Mouse (Mus musculus) cerebellum, postnatal 36 days (tissue): ENCODE data around the gene Pecam1.

Source experiments
- DNase-seq, 2 experiments: peaks; one replicate each; pipeline ENCODE4 v3.0.0; 2021 to 2022; ENCODE audit warnings: mixed read lengths in 2 of 2

Pecam1 gene

DNA sequence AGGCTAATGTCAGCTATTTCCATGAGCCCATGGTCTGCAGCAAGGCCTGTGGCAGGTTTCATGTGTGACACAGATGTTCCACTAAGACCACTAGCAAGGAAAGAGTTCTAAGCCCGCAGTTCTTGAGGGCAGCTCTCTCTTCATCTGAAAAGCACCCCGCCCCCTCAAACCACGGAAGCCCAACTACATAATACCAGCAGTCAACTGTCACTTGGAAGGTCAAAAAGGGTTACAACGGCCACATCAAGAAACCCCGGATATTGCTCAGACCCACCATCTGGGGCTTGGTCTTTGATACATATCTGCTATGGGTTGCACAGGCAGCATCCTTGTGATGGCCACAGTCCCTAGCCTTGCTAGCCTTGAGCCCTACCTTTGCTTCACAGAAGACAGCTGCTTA lies 62.1 kb downstream of the Pecam1 start:
- no peak for DNase-seq

DNA sequence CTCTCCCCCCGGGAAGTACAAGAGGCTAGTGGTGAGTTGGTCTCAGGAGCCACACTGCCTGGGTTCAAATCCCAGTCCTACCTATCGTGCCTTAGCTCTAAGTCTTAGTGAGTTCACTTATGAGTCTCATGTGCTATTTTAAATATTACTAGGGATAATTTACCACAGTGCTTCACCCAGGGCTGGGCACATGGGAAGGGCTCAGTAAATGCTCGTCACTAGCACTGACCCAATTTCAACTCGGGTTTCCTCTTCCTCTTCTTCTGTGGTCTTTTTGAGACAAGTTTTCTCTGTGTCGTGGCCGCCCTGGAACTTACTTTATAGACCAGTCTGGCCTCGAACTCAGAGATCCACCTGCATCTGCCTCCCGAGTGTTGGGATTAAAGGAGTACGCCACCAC lies 63.1 kb downstream of the Pecam1 start:
- no peak for DNase-seq

- no peak for DNase-seq
Observed at GRCm38 (mm10) chr11:106684027-106684426, 66.4 kb downstream of the Pecam1 start.

GRCm38 (mm10) chr11:106683345-106683744 lies 67.1 kb downstream of the Pecam1 start:
- no peak for DNase-seq

DNA sequence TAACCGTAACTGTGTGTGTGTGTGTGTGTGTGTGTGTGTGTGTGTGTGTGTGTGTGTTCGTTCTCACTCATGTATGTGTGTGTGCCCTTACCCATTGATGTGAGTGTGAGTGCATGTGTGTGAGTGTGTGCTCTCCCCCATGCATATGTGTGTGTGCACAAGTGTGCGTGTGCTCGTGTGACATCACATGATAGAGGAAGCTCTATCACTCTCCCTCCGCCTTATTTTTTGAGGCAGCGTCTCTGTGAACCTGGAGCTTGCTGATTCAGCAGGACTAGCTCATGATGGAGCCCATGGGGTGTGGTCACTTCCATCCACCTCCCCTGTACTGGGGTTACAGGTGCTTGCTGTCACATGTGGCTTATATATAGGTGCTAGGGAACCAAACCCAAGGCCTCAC lies 69.3 kb downstream of the Pecam1 start:
- DNase-seq: no peak

DNA sequence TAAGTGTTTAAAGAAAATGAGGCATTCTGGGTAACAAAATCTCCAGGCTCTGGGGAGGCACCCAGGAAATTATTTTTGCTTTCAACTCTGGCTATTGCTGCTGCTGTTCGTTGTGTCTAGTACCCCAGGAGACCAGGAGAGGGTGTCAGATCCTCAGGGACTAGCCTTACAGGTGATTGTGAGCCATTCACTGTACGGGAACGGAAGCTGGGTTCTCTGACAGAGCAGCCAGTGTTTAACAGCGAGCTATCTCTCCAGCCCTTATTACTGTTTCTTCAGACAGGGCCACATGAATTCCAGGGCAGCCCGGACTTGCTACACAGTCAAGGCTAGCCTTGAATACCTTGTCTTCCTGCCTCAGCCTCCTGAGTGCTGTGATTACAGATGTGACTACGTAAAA lies 70.6 kb downstream of the Pecam1 start:
- DNase-seq: peak in 1 of 2 experiments; percentile 38

GRCm38 (mm10) chr11:106677910-106678591 lies 72.4 kb downstream of the Pecam1 start:
- peak; percentile 97 to 98 for DNase-seq

- no peak for DNase-seq
Observed at GRCm38 (mm10) chr11:106677331-106677730, 73.1 kb downstream of the Pecam1 start.

DNA sequence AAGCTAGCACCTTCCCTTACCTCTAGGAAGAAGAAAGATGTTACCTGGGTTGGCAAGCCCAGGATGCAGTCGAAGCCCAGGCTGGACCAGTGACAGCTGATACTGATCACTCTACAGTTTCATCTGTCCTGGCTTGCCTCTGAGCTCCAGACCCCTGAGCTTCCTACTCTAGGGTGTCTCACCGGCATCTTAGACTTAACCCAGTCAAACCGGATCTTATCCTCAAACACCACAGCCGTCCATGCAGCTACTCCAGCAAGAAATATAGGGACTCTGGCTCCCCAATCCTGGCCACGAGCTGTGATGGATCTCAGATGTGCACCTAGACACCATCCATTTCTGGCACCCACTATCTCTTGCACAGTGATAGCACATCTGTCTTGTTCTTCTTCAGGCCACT lies 74.6 kb downstream of the Pecam1 start:
- DNase-seq: no peak

DNA sequence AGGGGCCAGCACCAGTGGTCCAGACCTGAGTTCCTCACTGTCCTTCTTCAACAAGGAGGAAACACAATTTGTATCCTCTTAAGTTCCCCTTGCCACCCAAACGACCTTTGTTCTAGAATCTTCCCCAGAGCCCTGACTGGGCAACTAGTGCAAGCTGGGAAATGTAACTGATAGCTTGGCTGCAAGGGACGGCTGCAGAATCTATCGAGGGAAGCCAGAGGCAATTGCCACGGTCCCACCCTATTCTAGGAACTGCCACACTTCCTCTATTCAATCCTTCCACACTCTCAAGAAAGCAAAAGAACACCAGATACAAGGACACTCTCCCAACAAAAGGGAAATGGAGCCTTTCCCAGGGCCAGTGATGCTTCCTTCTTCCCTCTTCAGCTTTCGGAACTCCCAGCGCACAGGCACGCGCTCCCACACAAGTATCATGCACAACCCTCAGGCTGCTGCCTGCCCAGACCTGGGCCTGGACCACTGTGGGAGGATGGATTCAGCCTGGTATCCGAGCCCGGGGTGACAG lies 75.2 kb downstream of the Pecam1 start:
- no peak for DNase-seq

- DNase-seq: peak; percentile 46 to 47
Observed at GRCm38 (mm10) chr11:106674612-106675153, 75.7 kb downstream of the Pecam1 start.

DNA sequence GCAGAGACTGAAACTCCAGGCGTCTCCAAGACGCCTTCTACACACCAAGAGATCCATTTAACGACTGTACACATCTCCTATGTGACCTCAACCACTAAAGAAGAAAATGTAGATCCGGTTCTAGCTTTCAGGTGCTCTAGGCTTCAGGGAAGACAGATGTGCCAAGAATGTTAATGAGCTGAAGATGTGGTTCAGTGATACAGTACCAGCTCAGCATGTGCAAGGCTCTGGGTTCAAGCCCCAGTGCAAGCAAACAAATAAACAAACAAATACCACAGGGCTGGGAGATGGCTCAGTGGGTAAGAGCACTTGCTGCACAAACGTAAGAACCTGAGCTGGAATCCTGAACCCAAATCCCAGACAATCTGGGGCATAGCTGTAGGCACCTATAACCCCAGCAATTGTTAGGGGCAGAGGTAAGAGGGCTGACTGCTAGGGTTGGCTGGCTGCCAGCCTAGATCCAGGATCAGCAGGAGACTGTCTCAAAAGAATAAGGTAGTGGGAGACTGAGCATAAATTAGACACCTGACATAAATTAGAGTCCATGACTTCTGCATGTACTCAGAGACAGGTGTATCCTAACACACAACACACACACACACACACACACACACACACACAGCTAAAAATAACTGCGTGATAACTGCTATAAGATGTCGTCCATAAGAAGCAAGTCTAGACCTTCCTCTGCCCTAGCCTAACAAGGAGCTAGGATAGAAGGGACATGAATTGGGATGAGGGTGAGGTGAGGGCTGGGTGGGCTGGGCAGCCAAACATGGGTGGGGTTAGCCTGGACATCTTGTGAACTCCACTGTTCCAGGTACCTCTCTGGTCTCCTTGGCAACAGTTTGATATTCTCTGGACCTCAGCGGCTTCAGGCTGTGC lies 76.5 kb downstream of the Pecam1 start:
- peak in 1 of 2 experiments; percentile 22 for DNase-seq

DNA sequence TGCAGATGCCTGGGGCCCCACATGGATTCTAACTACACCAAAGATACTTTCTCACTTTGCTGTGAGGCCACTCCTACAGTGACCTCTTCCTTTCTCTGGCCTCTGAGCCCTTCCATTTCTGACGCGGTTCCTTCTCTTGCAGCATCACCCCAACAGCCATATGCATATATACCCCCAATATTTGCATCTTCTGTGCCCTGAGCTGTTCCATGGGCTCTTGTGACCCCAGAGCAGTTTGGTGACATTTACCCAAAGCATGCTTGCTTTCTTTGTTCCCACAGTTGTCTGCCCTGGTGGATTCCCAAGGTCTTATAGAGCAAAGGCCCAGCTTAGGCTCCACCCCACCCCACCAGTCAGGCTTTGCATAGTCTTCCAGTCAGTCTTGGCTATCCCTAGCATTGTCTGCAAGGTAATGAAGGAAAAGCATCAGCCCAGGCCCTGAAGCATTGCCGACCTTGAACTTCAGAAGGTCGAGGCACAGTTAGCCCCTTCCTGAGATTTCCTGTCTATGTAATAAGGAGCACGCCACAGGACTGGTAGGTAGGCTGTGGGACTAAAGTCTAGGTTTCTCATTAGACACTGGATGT lies 77.4 kb downstream of the Pecam1 start:
- no peak for DNase-seq

- no peak for DNase-seq
Observed at GRCm38 (mm10) chr11:106671801-106672200, 78.6 kb downstream of the Pecam1 start.

DNA sequence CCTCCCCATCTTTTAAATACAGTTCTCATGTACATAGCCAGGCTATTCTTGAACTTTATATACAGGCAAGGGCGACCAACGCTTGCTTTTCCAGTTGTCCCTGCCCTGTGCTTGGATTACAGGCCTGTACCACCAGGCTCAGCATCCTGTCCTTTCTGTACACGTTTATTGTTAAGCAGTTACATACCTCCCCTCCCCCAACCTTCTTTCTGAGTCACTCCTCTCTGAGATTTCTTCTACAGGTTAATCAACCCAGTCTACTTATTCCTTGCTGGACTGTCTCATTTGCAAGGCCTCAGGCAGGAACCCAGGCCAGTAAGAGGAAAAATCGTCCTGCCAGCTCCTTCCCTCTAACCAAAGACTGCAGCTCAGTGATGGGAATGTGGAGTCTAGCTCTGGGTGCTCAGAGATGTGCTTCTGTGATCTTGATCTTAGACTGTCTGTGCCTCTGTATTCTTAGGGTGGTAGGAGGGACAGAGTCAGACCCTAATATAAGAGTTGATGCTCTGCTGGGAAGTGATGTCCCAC lies 79.4 kb downstream of the Pecam1 start:
- DNase-seq: no peak

DNA sequence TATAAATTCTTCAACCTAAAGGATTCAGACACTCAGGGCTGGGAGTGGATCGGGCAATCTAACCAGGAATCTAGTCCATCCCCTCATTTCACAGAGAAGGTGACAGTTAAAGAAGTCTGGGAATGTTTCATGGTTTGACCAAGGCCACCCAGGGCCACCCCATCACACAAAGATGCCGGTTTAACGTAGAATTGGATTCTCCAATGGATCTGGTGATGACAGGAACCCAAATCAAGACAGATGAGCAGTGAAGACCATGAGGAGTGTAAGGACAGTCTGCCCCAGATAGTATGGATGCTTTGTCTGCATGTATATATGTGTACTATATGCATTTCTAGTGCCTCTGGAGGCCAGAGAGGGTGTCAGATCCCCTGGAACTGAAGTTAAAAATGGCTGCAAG lies 80.2 kb downstream of the Pecam1 start:
- DNase-seq: no peak

GRCm38 (mm10) chr11:106669873-106670173 lies 80.6 kb downstream of the Pecam1 start:
- no peak for DNase-seq

GRCm38 (mm10) chr11:106669102-106669872 lies 81.1 kb downstream of the Pecam1 start:
- DNase-seq: no peak

- DNase-seq: no peak
Observed at GRCm38 (mm10) chr11:106668336-106668735, 82.1 kb downstream of the Pecam1 start.

GRCm38 (mm10) chr11:106667855-106668254 lies 82.6 kb downstream of the Pecam1 start:
- no peak for DNase-seq

GRCm38 (mm10) chr11:106666470-106667107 lies 83.8 kb downstream of the Pecam1 start:
- no peak for DNase-seq

DNA sequence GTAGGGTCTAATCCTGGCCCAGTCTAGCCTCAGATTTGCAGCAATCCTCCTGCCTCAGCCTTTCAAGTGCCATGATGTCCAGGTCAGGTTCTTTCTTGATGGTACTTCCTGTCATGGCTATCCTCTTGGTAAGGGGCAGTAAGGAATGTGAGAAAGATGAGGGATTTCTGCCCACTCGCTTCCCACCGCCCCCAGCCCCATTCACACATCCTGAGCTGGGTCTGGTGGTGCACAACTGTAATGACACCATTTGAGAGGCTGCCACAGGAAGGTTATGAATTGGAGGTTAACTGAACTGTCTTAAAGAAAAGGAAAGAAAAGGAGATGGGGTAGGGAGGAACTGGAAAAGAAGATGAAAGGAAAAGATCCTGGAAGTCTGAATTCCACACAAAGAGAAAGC lies 84.6 kb downstream of the Pecam1 start:
- DNase-seq: no peak
